Mouse (Mus musculus) G1E (cell line): ENCODE results near the gene Hnrnpul1. TPM values are rescaled to one million over a fixed set of nuclear protein-coding genes. Genes with fewer than 3 reads are reported as not detected.
A peak's percentile ranks its signal among the peaks of the same experiment; 100 is the strongest.

Experiments used
- ATAC-seq: 2 replicates; pipeline ENCODE4 v1.8.0; 2016; ENCODE audit warnings: mild to moderate bottlenecking; ENCODE audit not compliant: insufficient number of reproducible peaks, poor library complexity, low FRiP score, severe bottlenecking; ENCODE audit errors: extremely low read depth
- DNase-seq: peaks from one replicate; pipeline ENCODE4 v3.0.0; 2012; ENCODE audit warnings: low spot score
- H3K27me3 ChIP-seq: 2 replicates; pipeline ENCODE4 v1.6.1; 2012; ENCODE audit warnings: mild to moderate bottlenecking, low read length, inconsistent platforms; ENCODE audit not compliant: insufficient read depth
- H3K36me3 ChIP-seq: replicated peaks from 2 replicates; pipeline ENCODE3; 2012; ENCODE audit warnings: mild to moderate bottlenecking, inconsistent platforms
- H3K4me1 ChIP-seq: 2 replicates; pipeline ENCODE4 v1.6.1; 2012; ENCODE audit warnings: low read depth, low read length, inconsistent platforms, mixed read lengths; ENCODE audit not compliant: insufficient read depth
- H3K4me3 ChIP-seq: 2 replicates; pipeline ENCODE4 v1.5.1; 2012; ENCODE audit warnings: low read depth, mild to moderate bottlenecking, inconsistent platforms, low read length, moderate library complexity, mixed read lengths
- H3K9me3 ChIP-seq: replicated peaks from 2 replicates; pipeline ENCODE4 v1.6.1; 2012; ENCODE audit warnings: inconsistent platforms
- CTCF ChIP-seq: IDR thresholded peaks from 2 replicates; pipeline ENCODE4 v1.5.1; 2012; ENCODE audit warnings: low read depth, low read length, inconsistent platforms, mixed read lengths
- GATA1 ChIP-seq: IDR thresholded peaks from 2 replicates; pipeline ENCODE4 v1.6.1; 2012; ENCODE audit warnings: borderline replicate concordance, low read length, inconsistent platforms, mixed read lengths
- GATA2 ChIP-seq: IDR thresholded peaks from 2 replicates; pipeline ENCODE4 v1.6.1; 2012; ENCODE audit warnings: low read depth, low read length, inconsistent platforms, borderline replicate concordance
- POLR2AphosphoS5 ChIP-seq: IDR thresholded peaks from 2 replicates; pipeline ENCODE4 v1.6.1; 2012; ENCODE audit warnings: low read depth, low read length, inconsistent platforms; ENCODE audit not compliant: insufficient replicate concordance
- TAL1 ChIP-seq: conservative IDR thresholded peaks from 2 replicates; pipeline ENCODE4 v1.6.1; 2012; ENCODE audit warnings: low read depth, low read length, inconsistent platforms, mixed read lengths
- polyA plus RNA-seq: library from polyadenylated mRNA; stranded (reverse); fragments of >175 nt; gene quantifications from 2 replicates; pipeline ENCODE4 v1.2.3, GENCODE M21; 2012
- total RNA-seq, 2 experiments: library from RNA; stranded (forward) in 1 of 2; stranded (reverse) in 1 of 2; fragments of 200-1000 nt in 1 of 2; fragments of >200 nt in 1 of 2; fragmentation: Nextera tagmentation in 1 of 2; gene quantifications; 2 replicates each; pipeline ENCODE4 v1.2.3; 2014 to 2017

The Hnrnpul1 gene
- total and polyA plus RNA-seq, 3 experiments, result 116 to 382 (median 375) TPM

DNA sequence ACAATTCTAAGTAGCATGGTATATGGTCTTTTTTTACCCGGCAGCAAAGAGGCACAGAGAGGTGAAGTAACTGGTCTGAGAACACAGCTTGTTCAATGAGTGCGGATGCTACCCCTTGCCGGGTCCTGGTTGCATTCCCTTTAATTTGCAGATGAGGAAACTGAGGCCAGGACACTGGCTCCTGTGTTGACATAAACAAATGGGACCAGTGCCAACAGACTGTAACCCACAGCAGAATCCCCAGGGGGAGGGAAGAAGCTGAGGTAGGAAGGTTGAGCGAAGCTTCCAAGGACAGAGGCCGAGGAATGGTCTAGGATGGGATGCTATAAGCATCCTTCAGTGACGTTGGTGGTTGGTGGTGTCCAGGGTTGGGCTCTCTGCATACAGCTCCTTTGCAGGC lies 79.2 kb downstream of the Hnrnpul1 start:
- peaks cover 23% of the 10 kb centered on the region for H3K36me3 ChIP-seq
- no peak overlapping the region for H3K4me3 ChIP-seq
- no peak for DNase-seq
- peaks cover 40% of the 10 kb centered on the region for H3K4me1 ChIP-seq
- H3K27me3 ChIP-seq, result peaks cover 9% of the 10 kb centered on the region; the same call in 1 of the 2 replicates
- TF ChIP-seq GATA1 (no peak), GATA2 (no peak), CTCF (no peak), TAL1 (no peak), POLR2AphosphoS5 (no peak)
- ATAC-seq, result no peak
- H3K9me3 ChIP-seq, result no peaks in the 10 kb centered on the region

- peaks cover 9% of the 10 kb centered on the region; the same call in 1 of the 2 replicates for H3K27me3 ChIP-seq
- no peak for ATAC-seq
- no peak for TF ChIP-seq GATA2
- TF ChIP-seq CTCF, result no peak
- TF ChIP-seq POLR2AphosphoS5, result no peak
- TF ChIP-seq GATA1, result no peak
- no peak for TF ChIP-seq TAL1
- H3K4me3 ChIP-seq, result peak within 1 kb of the TSS; percentile 68
- peaks cover 36% of the 10 kb centered on the region for H3K4me1 ChIP-seq
- no peaks in the 10 kb centered on the region for H3K9me3 ChIP-seq
- DNase-seq, result no peak
- H3K36me3 ChIP-seq, result peaks cover 29% of the 10 kb centered on the region
Observed at GRCm38 (mm10) chr7:25674719-25675300, 79.7 kb downstream of the Hnrnpul1 start, which contains the start of gene Tmem91. TSS of gene Tmem91 (minus strand) at chr7:25675166.

GRCm38 (mm10) chr7:25674297-25674696 lies 80.3 kb downstream of the Hnrnpul1 start:
- peaks cover 32% of the 10 kb centered on the region for H3K4me1 ChIP-seq
- H3K4me3 ChIP-seq, result peak overlapping the region; percentile 68; the same call in 1 of the 2 replicates
- DNase-seq, result no peak
- peaks cover 9% of the 10 kb centered on the region; the same call in 1 of the 2 replicates for H3K27me3 ChIP-seq
- TF ChIP-seq CTCF (no peak), GATA2 (no peak), GATA1 (no peak), POLR2AphosphoS5 (no peak; the same call in 1 of the 2 replicates), TAL1 (no peak)
- peaks cover 34% of the 10 kb centered on the region for H3K36me3 ChIP-seq
- H3K9me3 ChIP-seq, result no peaks in the 10 kb centered on the region
- no peak for ATAC-seq

GRCm38 (mm10) chr7:25672442-25672841 lies 82.1 kb downstream of the Hnrnpul1 start:
- no peak for DNase-seq
- H3K9me3 ChIP-seq, result no peaks in the 10 kb centered on the region
- H3K36me3 ChIP-seq, result peaks cover 52% of the 10 kb centered on the region
- no peak overlapping the region for H3K4me3 ChIP-seq
- peaks cover 18% of the 10 kb centered on the region for H3K4me1 ChIP-seq
- no peak for TF ChIP-seq CTCF
- TF ChIP-seq POLR2AphosphoS5, result no peak
- no peak for TF ChIP-seq GATA1
- no peak for TF ChIP-seq TAL1
- no peak for TF ChIP-seq GATA2
- H3K27me3 ChIP-seq, result peaks cover 9% of the 10 kb centered on the region; the same call in 1 of the 2 replicates
- no peak for ATAC-seq

- no peak for TF ChIP-seq CTCF
- no peak for TF ChIP-seq POLR2AphosphoS5
- TF ChIP-seq GATA2, result no peak
- TF ChIP-seq GATA1, result no peak
- TF ChIP-seq TAL1, result no peak
- no peaks in the 10 kb centered on the region for H3K9me3 ChIP-seq
- ATAC-seq (no peak), DNase-seq (no peak)
- H3K4me1 ChIP-seq, result peaks cover 22% of the 10 kb centered on the region
- H3K36me3 ChIP-seq, result peaks cover 60% of the 10 kb centered on the region
- H3K4me3 ChIP-seq, result no peak overlapping the region
- H3K27me3 ChIP-seq, result peaks cover 9% of the 10 kb centered on the region; the same call in 1 of the 2 replicates
Observed at GRCm38 (mm10) chr7:25671686-25672085, 82.9 kb downstream of the Hnrnpul1 start.

Other genes starting within 250 kb of the Hnrnpul1 start
- gene Ceacam2, start 214.9 kb downstream of the Hnrnpul1 start, total RNA-seq (2014; fragmentation: Nextera tagmentation), result not detected in 2 replicates
- 0.05 TPM in 1 of 2 replicates, not detected in the other for gene Ceacam2, start 214.9 kb downstream of the Hnrnpul1 start, total RNA-seq (2017)
- not detected in 2 replicates for gene Ceacam2, start 214.9 kb downstream of the Hnrnpul1 start, polyA plus RNA-seq
- not detected in 2 replicates for gene Erich4, start 138.9 kb downstream of the Hnrnpul1 start, total RNA-seq (2014; fragmentation: Nextera tagmentation)
- gene Erich4, start 138.9 kb downstream of the Hnrnpul1 start, total RNA-seq (2017), result not detected in 2 replicates
- not detected in 2 replicates for gene Erich4, start 138.9 kb downstream of the Hnrnpul1 start, polyA plus RNA-seq
- gene Dmac2, start 135.3 kb downstream of the Hnrnpul1 start, total RNA-seq (2014; fragmentation: Nextera tagmentation), result 12.7 and 17.8 TPM in 2 replicates
- 21.3 and 24.2 TPM in 2 replicates for gene Dmac2, start 135.3 kb downstream of the Hnrnpul1 start, total RNA-seq (2017)
- gene Dmac2, start 135.3 kb downstream of the Hnrnpul1 start, polyA plus RNA-seq, result 28.0 and 34.2 TPM in 2 replicates
- gene B3gnt8, start 128.1 kb downstream of the Hnrnpul1 start, total RNA-seq (2014; fragmentation: Nextera tagmentation), result 0.15 and 0.83 TPM in 2 replicates
- 0.98 and 1.1 TPM in 2 replicates for gene B3gnt8, start 128.1 kb downstream of the Hnrnpul1 start, total RNA-seq (2017)
- 1.0 and 1.3 TPM in 2 replicates for gene B3gnt8, start 128.1 kb downstream of the Hnrnpul1 start, polyA plus RNA-seq
- gene Bckdha, start 95.8 kb downstream of the Hnrnpul1 start, total RNA-seq (2014; fragmentation: Nextera tagmentation), result 6.0 and 7.8 TPM in 2 replicates
- 20.4 and 23.8 TPM in 2 replicates for gene Bckdha, start 95.8 kb downstream of the Hnrnpul1 start, total RNA-seq (2017)
- 36.6 and 44.1 TPM in 2 replicates for gene Bckdha, start 95.8 kb downstream of the Hnrnpul1 start, polyA plus RNA-seq
- 71.6 and 84.6 TPM in 2 replicates for gene Exosc5, start 95.6 kb downstream of the Hnrnpul1 start, total RNA-seq (2014; fragmentation: Nextera tagmentation)
- gene Exosc5, start 95.6 kb downstream of the Hnrnpul1 start, total RNA-seq (2017), result 51.4 and 55.4 TPM in 2 replicates
- gene Exosc5, start 95.6 kb downstream of the Hnrnpul1 start, polyA plus RNA-seq, result 367 and 471 TPM in 2 replicates
- gene Tmem91, start 79.6 kb downstream of the Hnrnpul1 start, total RNA-seq (2014; fragmentation: Nextera tagmentation), result 8.6 TPM in 1 of 2 replicates, not detected in the other
- 1.3 and 2.2 TPM in 2 replicates for gene Tmem91, start 79.6 kb downstream of the Hnrnpul1 start, total RNA-seq (2017)
- gene Tmem91, start 79.6 kb downstream of the Hnrnpul1 start, polyA plus RNA-seq, result 3.6 TPM in 2 replicates
- 21.1 and 26.3 TPM in 2 replicates for gene B9d2, start 74.0 kb downstream of the Hnrnpul1 start, total RNA-seq (2014; fragmentation: Nextera tagmentation)
- gene B9d2, start 74.0 kb downstream of the Hnrnpul1 start, total RNA-seq (2017), result 49.8 and 65.1 TPM in 2 replicates
- 119 and 131 TPM in 2 replicates for gene B9d2, start 74.0 kb downstream of the Hnrnpul1 start, polyA plus RNA-seq
- 390 and 397 TPM in 2 replicates for gene Tgfb1, start 67.8 kb downstream of the Hnrnpul1 start, total RNA-seq (2014; fragmentation: Nextera tagmentation)
- gene Tgfb1, start 67.8 kb downstream of the Hnrnpul1 start, total RNA-seq (2017), result 40.8 TPM in 2 replicates
- 1,473 and 1,799 TPM in 2 replicates for gene Tgfb1, start 67.8 kb downstream of the Hnrnpul1 start, polyA plus RNA-seq
- 41.2 and 52.8 TPM in 2 replicates for gene Ccdc97, start 35.7 kb downstream of the Hnrnpul1 start, total RNA-seq (2014; fragmentation: Nextera tagmentation)
- gene Ccdc97, start 35.7 kb downstream of the Hnrnpul1 start, total RNA-seq (2017), result 10.7 and 11.7 TPM in 2 replicates
- gene Ccdc97, start 35.7 kb downstream of the Hnrnpul1 start, polyA plus RNA-seq, result 63.1 and 65.3 TPM in 2 replicates
- gene Axl, start 33.9 kb upstream of the Hnrnpul1 start, total RNA-seq (2014; fragmentation: Nextera tagmentation), result 2.5 TPM in 1 of 2 replicates, not detected in the other
- 0.11 and 0.35 TPM in 2 replicates for gene Axl, start 33.9 kb upstream of the Hnrnpul1 start, total RNA-seq (2017)
- gene Axl, start 33.9 kb upstream of the Hnrnpul1 start, polyA plus RNA-seq, result not detected in 2 replicates
- gene Cyp2s1, start 62.2 kb upstream of the Hnrnpul1 start, total RNA-seq (2014; fragmentation: Nextera tagmentation), result not detected in 2 replicates
- gene Cyp2s1, start 62.2 kb upstream of the Hnrnpul1 start, total RNA-seq (2017), result 0.06 and 0.11 TPM in 2 replicates
- gene Cyp2s1, start 62.2 kb upstream of the Hnrnpul1 start, polyA plus RNA-seq, result not detected in 2 replicates
- gene Cyp2b10, start 142.9 kb upstream of the Hnrnpul1 start, total RNA-seq (2014; fragmentation: Nextera tagmentation), result not detected in 2 replicates
- 0.35 TPM in 1 of 2 replicates, not detected in the other for gene Cyp2b10, start 142.9 kb upstream of the Hnrnpul1 start, total RNA-seq (2017)
- not detected in 2 replicates for gene Cyp2b10, start 142.9 kb upstream of the Hnrnpul1 start, polyA plus RNA-seq